Mouse (Mus musculus) CH12F3 (cell line): ENCODE data around the gene Znhit2.

ENCODE experiments used
- in situ Hi-C: fragments of 300-500 bp; cut with MboI; formaldehyde crosslinking; loops from 2 replicates; pipeline ENCODE4 v1.14.3; 2020; ENCODE audit warnings: low sequenced_read_pairs

Znhit2 gene

DNA sequence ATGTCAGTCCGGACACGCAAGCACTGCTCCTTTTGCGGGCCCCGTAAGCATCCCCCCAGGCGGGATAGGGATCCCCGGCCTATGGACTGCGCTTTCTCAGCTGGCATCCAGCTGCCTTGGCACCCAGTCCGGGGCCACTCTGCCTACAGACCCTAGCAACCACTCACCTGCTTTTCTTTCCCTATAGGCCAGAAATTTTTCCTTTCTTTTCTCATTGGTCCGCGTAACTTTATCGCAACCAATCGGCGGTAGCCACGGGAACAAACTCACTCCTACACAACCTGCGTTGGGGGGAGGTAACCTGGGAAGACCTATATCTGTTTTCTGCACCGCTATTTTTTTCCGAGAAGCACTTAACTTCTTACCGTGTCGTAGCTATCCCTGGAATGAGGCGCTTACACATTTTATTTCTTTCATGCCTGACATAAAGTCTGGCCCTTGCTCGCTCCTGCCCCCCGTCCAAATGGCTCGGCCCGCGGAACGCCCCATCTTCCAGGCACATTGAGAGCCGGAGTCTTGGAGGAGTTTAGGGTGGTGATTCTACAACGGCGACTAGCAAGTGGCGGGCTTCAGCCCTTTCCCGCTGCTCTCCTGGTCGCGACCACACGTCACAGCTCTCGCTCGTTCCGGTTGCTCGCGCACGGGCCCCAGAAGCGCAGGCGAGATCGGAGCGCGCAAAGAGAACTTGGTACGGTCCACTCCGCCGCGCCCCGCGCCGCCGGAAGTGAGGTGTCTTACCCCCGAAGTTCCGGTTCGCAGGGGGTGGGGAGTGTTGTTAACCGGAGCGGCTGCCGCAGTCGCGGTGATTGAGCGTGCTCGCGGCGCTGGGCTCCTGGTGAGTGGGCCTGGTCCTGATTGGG lies 14.5 kb upstream of the Znhit2 start, which contains the start of gene Syvn1:
Gene Syvn1 (plus strand): TSS at position 283 of the 860 bp plus-strand sequence.
- in situ Hi-C loops = no loop called here

DNA sequence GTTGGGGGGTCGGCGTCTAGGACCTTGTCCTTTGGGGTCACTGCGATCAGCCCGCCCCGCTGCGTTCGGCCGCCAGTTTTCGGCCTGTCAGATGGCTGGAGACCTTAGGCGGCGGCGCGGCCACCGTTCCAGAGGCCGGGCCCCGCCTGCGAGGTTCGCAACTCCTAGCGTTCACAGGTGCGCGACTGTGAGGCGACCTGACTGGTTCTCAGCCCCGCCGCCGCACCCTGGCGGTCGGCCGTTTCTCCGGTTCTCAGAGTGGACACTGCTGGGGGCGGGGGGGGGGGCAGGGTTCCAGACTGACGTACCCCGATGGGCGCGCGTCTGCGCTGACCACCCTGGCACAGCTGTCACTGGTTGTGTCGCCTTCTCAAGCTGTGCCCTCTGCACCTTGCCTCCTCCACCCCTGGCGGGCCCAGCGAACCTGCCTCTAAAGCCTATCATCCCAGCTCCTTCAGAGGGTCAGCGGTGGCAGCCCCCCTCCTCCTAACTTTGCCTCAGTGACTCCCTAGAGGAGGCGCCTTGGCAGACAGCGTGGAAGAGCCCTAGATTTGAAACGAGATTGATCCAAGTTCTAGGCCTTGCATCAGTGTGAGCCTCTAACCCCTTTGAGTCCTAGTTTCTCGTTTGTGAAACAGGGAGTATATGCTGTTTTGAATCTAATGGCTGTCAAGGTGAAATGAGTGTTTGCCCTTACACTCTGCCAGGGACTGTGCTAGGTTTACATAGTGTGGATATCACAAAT lies 13.7 kb upstream of the Znhit2 start:
- in situ Hi-C loops = no loop called here

DNA sequence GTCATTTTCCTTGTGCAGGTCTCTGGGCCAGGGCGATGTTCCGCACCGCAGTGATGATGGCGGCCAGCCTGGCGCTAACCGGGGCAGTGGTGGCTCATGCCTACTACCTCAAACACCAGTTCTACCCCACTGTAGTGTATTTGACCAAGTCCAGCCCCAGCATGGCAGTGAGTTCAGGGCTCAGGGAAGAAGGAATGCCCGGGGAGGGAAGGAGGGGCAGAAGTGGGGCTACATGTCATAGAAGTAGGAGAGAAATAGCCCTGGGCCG lies 13.2 kb upstream of the Znhit2 start:
- in situ Hi-C loops = no loop called here

DNA sequence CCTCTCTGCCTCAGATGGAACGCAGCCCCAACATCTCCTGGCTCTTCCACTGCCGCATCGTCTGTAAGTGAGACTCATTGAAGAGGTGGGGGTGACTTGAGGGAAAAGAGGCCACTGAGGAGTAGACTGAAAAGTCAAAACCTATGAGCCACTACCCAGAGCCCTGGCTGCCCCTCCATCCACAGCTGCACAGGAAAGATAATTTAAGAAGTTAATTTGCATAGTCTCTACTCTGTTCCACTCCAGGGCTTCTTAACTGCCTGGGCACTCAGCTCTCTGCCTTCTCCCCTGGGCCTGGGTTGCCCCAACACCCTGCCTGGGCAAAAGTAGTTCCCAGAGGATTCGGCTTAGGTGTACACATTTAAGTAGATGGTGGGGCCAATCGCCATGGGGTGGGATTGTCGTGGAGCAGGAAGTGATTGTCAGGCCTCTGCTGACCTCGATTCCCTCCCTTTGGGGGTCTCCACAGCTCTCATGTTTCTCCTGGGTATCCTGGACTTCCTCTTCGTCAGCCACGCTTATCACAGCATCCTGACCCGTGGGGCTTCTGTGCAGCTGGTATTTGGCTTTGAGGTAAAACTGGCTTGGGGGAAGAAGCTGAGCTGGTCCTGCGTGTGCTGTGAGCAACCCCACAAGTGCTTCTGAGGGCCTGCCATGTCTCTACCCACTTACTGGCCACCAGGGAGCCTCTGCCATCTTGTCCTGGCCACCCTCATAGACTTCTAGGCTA lies 12.1 kb upstream of the Znhit2 start:
- in situ Hi-C loops = no loop called here

DNA sequence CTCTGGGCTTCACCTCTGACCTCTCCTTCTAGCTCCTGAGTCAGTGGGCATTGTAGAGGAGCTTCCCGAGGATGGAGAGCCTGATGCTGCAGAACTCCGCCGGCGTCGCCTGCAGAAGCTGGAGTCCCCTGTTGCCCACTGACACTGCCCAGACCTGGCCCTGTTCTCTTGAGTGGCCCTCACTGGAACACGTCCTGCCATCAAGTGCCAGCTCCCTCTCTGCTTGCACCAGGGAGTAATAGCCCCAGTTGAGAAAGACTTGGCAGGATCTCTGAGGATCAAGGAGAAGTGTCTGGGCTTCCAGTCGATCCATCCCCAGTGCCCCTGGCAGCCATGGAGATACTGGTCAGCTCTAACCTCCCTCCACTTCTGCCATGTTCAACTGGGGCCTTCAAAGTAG lies 8.5 kb upstream of the Znhit2 start:
- in situ Hi-C loops = no loop called here

DNA sequence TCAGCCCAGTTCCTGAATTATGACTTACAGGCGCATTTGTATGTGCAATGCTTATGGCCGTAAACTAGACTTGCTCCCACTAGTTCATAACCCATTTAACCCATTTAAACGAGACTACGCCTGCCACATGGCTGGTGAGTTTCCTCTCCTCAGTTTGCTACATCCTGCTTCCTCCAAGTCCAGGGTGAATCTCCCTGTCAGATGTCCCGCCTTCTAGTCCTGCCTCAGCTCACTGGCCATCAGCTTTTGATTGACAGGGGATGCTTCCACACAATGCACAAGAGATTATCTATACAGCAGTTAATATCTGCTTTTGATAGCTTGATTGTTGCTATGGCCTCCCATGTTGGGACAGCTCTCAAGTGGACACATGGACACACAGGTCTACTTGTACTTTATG lies 6.7 kb upstream of the Znhit2 start:
- in situ Hi-C loops = no loop called here

DNA sequence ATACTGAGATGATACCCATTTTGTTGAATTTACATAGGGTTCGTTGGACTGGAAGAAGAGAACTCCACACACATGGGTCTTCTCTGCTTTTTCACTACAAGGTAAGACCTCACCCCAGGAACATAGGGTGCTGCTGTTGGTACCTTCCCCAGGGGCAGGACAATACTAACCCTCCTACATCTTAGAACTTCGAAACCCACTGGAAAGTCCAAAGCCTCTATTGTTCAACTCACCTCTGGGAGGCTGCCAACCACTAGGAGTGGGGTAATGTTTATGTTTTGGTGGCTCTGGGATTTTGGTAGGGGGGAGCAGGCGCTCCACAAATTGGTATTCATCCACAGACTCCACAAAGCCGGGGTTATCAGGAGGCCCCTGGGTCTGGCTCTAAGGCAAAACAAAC lies 4.3 kb upstream of the Znhit2 start:
- in situ Hi-C loops = no loop called here

DNA sequence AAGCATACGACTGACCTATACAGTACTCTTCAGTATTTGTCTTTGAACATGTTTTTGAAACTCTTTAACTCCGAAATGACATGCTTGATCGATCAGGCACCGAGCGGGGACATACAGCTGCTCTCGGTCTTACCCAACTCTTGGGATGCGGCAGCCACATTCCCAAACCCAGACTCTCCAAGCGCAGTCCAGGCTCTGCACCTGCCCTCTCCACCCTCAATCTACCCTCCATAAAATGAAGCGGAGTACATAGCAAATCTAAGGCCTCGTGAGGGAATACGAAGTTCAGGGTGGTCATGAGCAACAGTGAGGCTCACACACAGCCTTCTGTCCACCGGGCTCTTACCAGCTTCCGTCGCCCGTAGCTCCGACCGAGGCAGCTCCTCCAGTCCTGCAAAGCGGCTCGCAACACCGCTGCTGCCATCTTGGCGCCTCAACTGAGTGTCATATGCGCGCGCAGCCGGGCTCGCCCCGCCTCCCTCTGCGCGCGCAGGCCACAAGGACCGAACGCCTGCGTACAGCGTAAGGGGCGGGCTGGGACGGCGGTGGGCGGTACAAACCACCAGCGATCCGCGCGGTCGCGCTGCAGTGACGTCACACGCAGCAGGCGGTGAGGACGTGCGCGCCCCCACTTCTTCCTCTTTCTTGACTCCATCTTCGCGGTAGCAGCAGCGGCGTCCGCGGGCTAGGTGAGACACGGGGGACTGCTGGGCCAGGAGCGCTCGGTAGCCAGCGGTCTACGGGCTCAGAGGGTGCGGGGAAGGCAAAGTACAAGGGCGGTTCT lies 3.5 kb upstream of the Znhit2 start, which contains the start of the genes Mrpl49 and Fau:
Gene Mrpl49 (minus strand): TSS at position 473 of the 784 bp plus-strand sequence.
Gene Fau (plus strand): TSS at position 532 of the 784 bp plus-strand sequence.
- in situ Hi-C loops = no loop called here

DNA sequence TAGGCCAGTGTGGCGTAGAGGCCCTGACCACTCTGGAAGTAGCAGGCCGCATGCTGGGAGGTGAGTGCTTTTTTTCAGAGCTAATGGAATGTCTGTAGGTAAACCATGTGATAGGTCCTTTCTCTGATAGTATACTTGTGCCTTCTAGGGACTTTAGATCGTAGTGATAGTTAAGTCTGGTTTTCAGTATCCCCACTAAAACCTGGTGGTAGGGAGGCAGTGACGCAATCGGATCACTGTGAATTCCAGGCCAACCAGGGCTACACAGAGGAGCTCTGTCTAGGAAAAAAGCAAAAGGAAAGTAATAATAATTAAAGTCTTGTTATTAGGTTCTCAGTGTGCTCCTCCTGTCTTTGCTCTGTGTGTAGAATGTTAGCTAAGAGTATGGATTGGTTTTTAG lies 2.5 kb upstream of the Znhit2 start:
- in situ Hi-C loops = no loop called here

DNA sequence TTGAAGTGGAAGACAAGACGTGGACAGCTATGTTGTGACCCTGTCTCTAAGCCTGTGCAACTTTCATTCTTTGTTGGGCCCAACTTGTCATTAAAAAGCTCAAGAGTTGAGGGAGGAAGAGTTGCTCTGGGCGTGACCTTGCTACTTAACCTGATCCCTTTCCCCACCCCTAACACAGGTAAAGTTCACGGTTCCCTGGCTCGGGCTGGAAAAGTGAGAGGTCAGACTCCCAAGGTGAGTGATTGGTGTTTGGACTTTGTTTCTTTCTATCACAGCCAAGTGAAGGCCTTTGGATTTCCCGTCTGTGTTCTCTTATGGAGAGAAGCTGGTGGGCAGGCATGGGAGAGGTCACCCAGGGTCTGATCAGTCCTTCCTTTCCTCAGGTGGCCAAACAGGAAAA lies 2.0 kb upstream of the Znhit2 start:
- in situ Hi-C loops = no loop called here

DNA sequence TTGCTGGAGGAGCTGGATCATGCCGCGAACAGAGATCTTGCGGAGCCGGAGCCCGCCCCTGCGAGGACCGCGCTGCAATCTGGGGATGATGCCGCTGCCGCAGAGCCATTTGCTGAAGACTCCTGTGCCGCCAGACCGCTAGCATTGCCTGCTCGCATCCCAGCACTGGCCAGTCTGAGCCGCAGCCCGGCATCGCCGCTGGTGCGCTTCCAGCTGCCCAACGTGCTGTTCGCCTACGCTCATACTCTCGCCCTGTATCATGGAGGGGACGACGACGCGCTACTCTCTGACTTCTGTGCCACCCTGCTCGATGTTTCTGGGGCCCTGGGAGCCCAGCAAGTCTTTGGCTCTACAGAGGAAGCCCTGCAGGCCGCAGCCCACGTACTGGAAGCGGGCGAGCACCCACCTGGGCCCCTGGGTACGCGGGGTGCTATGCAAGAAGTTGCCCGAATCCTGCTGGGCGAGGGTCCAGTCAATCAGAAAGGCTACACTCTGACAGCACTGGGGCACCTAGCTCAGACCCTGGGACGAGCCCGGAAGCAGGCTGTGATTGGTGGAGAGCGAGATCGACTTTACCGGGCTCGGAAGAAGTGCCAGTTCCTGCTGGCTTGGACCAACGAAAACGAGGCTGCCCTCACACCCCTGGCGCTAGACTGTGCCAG lies 780 bp downstream of the Znhit2 start:
- in situ Hi-C loops = no loop called here

DNA sequence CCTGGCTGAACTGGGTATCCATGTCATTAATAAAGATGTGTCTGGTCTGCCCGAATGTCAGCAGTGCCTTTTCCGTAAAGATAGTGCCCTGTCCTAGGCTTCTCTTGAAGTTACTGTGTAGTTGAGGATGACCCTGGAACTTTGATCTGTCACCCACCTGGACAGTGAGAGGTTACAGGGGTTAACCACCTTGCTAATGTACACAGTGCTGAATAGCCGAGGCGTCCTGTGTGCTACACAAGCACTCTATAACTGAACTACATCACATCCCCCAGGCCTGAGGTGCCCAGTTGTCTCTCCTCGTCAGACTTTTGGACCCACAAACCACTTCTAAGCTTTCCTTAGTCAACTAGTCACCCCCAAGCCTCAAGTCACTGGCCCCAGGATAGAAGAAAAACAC lies 1.4 kb downstream of the Znhit2 start:
- in situ Hi-C loops = no loop called here

DNA sequence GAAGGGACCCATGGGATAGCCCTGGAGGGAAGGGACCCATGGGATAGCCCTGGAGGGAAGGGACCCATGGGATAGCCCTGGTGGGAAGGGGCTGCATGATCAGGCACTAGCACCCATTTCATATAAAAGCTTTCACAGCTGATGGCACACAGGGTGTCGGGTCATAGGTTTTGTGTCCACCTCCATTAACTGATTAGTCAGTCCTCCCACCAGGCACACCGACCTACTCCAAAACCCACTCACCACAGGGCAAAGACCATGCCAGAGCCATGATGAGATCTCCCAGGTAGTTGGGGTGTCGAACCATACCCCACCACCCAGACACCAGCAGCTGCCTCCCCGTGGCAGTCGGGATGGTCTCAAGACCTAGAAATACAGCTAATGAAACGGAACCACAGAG lies 2.1 kb downstream of the Znhit2 start:
- in situ Hi-C loops = no loop called here

DNA sequence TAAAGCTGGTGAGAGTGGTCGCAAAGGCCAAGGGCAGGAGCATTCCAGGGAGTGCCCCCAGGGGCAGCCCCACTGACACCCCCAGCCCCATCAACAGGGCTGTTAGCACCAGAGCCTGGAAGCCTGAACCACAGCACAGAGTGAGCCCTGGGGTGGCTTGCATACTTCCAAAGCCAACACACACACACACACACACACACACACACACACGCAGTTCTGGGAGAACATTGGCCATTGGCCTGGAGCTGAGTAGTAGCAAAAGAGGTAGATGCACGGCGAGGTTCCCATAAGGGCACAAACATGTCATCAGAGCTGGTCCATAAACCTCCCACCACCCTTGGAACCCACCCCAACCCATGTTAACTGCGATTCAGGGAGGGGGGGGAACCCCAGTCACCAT lies 5.6 kb downstream of the Znhit2 start:
- in situ Hi-C loops = no loop called here

DNA sequence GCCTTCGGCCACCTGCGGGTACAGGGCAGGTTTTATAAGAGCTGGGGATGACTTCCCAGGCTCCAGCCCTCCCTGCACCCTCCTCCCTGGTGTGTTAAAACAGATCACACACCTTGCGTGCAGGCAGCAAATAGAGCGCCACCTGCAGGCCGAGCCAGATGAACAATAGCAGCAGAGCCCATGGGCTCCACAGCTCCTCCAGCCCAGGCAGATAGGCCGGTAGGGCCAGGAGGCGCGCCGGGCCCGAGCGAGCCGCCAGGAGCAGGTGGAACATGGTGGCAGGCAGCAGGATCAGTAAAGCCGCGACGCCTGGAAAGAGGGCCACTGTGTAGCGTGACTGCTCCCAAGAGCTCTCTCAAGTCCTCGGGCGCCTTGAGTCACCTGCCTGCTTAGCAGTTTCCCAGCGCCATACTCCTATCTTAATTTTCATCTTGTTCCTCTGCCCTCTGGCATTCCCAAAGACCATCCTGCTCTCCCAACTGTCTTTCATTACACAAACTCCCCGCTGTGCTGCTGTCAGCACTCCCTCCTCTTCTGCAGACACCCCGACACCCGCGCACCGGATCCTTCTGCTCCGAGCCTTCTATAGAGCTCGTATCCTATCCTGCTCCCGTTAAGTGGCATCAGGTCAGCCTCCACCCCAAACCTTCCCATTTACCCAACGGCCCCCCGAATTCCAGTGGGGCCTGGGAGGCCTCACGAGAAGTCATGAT lies 6.2 kb downstream of the Znhit2 start:
- in situ Hi-C loops = no loop called here

DNA sequence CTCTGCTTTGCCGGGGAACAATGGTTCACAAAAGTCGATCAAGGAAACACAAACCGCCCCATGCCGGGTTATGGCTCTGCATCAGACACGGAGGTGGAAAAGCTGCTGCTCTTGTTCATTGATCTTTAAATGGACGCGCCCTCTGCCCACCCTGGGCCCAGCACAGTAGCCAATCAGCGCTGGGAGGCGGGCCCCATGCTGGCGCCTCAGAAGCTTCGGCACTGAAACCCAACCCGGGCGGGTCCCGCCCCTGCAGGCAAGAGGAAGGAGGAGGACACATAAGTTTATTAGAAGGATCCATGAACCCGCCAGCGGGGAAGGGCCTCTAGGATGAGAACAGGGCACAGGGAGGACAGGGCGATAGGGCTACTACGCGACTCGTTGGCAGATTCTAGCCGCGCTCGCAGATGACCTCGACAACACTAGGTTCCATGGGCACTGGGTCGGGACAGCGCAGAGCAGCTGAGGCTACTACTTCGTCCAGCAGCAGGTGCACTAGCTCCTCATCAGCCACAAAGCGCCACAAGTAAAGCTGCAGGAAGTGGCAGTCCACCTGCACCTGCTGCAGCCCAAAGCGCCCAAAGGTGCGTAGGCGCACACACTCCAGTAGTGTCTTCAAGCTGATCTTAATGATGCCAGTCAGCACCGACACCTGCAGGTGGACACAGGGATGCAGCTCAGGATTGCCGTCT lies 6.9 kb downstream of the Znhit2 start, which contains the start of gene Tm7sf2:
Gene Tm7sf2 (minus strand): TSS at position 650 of the 692 bp plus-strand sequence.
- in situ Hi-C loops = no loop called here

DNA sequence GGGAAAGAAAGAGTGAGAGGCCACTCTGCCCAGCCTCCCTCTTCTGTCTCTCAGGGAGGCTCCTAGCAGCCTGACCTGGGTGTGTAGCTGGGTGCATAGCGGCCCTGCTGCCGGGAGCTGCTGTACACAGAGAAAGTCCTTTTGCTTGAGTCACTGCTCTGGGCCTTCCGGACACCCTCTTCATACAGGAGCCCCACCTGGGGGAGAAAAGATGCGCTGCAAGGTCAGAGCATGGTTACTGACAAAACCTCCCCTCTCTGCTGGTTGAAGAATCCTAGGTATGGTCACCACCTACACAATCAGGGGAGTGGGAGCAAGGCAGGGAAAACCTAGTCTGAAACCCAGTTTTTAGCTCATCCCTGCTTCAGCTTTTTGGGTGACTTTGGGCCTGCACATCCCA lies 8.0 kb downstream of the Znhit2 start:
- in situ Hi-C loops = no loop called here

DNA sequence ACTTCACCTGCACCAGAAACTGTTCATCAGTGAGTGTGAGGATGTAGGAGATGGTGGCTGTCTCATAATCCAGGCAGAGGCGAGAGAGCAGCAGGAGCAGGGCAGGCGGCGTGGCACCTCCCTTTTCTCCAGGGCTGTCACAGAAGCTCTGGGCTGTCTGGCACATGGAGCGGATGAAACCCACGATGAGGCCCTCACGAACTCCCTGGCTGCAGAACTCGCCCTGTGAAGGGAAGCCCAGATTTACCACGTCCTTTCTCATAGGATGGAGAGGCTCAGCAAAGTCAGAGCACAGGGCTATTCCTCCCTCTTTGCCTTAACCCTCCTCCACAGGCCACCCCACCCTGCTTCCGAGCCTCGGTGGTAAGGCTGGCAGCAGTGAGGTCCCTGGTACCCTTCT lies 8.9 kb downstream of the Znhit2 start:
- in situ Hi-C loops = no loop called here
